Mouse (Mus musculus) thymus, adult 2 months (tissue): ENCODE measurements at regions not wholly inside any gene's neighbourhood (a gene's known extent, or its start where the extent isn't known, plus 50 kb on each side); places are given as distances from the start of the nearest gene placed in this dataset.

Experiments used
- DNase-seq: peaks from one replicate; pipeline ENCODE4 v3.0.0; 2021
- H3K27ac ChIP-seq: fragments of 200-500 bp; 2 replicates; pipeline ENCODE4 v1.5.1; 2012; ENCODE audit warnings: low read length, control low read depth; ENCODE audit not compliant: control insufficient read depth, insufficient read depth
- H3K27me3 ChIP-seq: fragments of 200-500 bp; 2 replicates; pipeline ENCODE4 v1.6.1; 2012; ENCODE audit warnings: mild to moderate bottlenecking, low read length, moderate library complexity, mixed read lengths; ENCODE audit not compliant: control insufficient read depth, insufficient read depth
- H3K36me3 ChIP-seq: fragments of 200-500 bp; 2 replicates; pipeline ENCODE4 v1.6.1; 2012; ENCODE audit warnings: mild to moderate bottlenecking, low read length, moderate library complexity; ENCODE audit not compliant: control insufficient read depth, insufficient read depth
- H3K4me1 ChIP-seq: fragments of 200-500 bp; replicated peaks from 2 replicates; pipeline ENCODE4 v1.6.1; 2012; ENCODE audit warnings: low read length; ENCODE audit not compliant: control insufficient read depth, insufficient read depth
- H3K4me3 ChIP-seq: fragments of 200-500 bp; 2 replicates; pipeline ENCODE4 v1.5.1; 2012; ENCODE audit warnings: mild to moderate bottlenecking, low read length, control low read depth, moderate library complexity; ENCODE audit not compliant: control insufficient read depth, insufficient read depth
- CTCF ChIP-seq: fragments of 200-500 bp; IDR thresholded peaks from 2 replicates; pipeline ENCODE4 v1.5.1; 2012; ENCODE audit warnings: mild to moderate bottlenecking, control low read depth, low read length, moderate library complexity, borderline replicate concordance; ENCODE audit not compliant: control insufficient read depth, poor library complexity, insufficient read depth; ENCODE audit errors: extremely low read depth
- POLR2A ChIP-seq: fragments of 200-500 bp; IDR thresholded peaks from 2 replicates; pipeline ENCODE4 v1.6.1; 2012; ENCODE audit warnings: mild to moderate bottlenecking, low read length, control low read depth, moderate library complexity; ENCODE audit not compliant: control insufficient read depth, poor library complexity, insufficient read depth; ENCODE audit errors: extremely low read depth
- WGBS: fragments of 180-500 bp; shearing (Covaris S2); methylation state at CpG from one replicate; pipeline ENCODE4 v1.1.7; 2018; 5-methylcytosine and 5-hydroxymethylcytosine counted together

- Histone ChIP-seq H3K4me1 (no peaks in the 10 kb centered on the region), H3K4me3 (no peak overlapping the region), H3K27me3 (no peaks in the 10 kb centered on the region), H3K36me3 (no peaks in the 10 kb centered on the region), H3K27ac (no peak overlapping the region)
- TF ChIP-seq POLR2A: no peak
- no peak for DNase-seq
- 77% methylated on average over 2 of the region's 2 CpGs for WGBS
Observed at GRCm38 (mm10) chr6:7464346-7464745, 90.3 kb upstream of the Tac1 start.

GRCm38 (mm10) chr6:7472366-7473026, 82.2 kb upstream of the Tac1 start:
- Histone ChIP-seq H3K27ac (no peak overlapping the region), H3K4me1 (no peaks in the 10 kb centered on the region), H3K27me3 (no peaks in the 10 kb centered on the region), H3K36me3 (no peaks in the 10 kb centered on the region), H3K4me3 (no peak overlapping the region)
- WGBS: 55% methylated on average over 7 of the region's 7 CpGs
- TF ChIP-seq POLR2A: no peak
- no peak for TF ChIP-seq CTCF
- no peak for DNase-seq

- H3K27ac ChIP-seq: no peak overlapping the region
- no peak for TF ChIP-seq CTCF
- no peak for TF ChIP-seq POLR2A
- no peaks in the 10 kb centered on the region for H3K4me1 ChIP-seq
- no peak overlapping the region for H3K4me3 ChIP-seq
- no peak for DNase-seq
- no peaks in the 10 kb centered on the region for H3K27me3 ChIP-seq
- no peaks in the 10 kb centered on the region for H3K36me3 ChIP-seq
- WGBS: 76% methylated on average over 3 of the region's 3 CpGs
Observed at GRCm38 (mm10) chr6:7473730-7474129, 80.9 kb upstream of the Tac1 start.

- Histone ChIP-seq H3K4me3 (no peak overlapping the region), H3K27me3 (no peaks in the 10 kb centered on the region), H3K27ac (no peak overlapping the region), H3K36me3 (no peaks in the 10 kb centered on the region), H3K4me1 (no peaks in the 10 kb centered on the region)
- no peak for DNase-seq
- TF ChIP-seq POLR2A: no peak
- no peak for TF ChIP-seq CTCF
- 98% methylated on average over 1 of the region's 1 CpGs for WGBS
Observed at GRCm38 (mm10) chr6:7476907-7477306, 77.8 kb upstream of the Tac1 start.

- no peak for TF ChIP-seq POLR2A
- no peak for TF ChIP-seq CTCF
- no peak overlapping the region for H3K4me3 ChIP-seq
- H3K27ac ChIP-seq: no peak overlapping the region
- H3K27me3 ChIP-seq: no peaks in the 10 kb centered on the region
- no peaks in the 10 kb centered on the region for H3K4me1 ChIP-seq
- no peak for DNase-seq
- WGBS: 84% methylated on average over 2 of the region's 2 CpGs
- H3K36me3 ChIP-seq: no peaks in the 10 kb centered on the region
Observed at GRCm38 (mm10) chr6:7494299-7494698, 60.4 kb upstream of the Tac1 start.

- H3K27ac ChIP-seq: no peak overlapping the region
- H3K27me3 ChIP-seq: no peaks in the 10 kb centered on the region
- no peak for DNase-seq
- no peak overlapping the region for H3K4me3 ChIP-seq
- no peaks in the 10 kb centered on the region for H3K36me3 ChIP-seq
- H3K4me1 ChIP-seq: no peaks in the 10 kb centered on the region
- no peak for TF ChIP-seq POLR2A
- 86% methylated on average over 3 of the region's 3 CpGs for WGBS
Observed at GRCm38 (mm10) chr6:7496766-7497165, 57.9 kb upstream of the Tac1 start.
